Mouse (Mus musculus) lung, adult 2 months (tissue): Measurements from ENCODE around the gene Mblac1. TPM values are rescaled to one million over a fixed set of nuclear protein-coding genes. Genes with fewer than 3 reads are reported as not detected.

ENCODE experiments used
- DNase-seq: peaks from one replicate; pipeline ENCODE4 v3.0.0; 2022
- H3K4me1 ChIP-seq: fragments of 200-500 bp; 2 replicates; pipeline ENCODE4 v1.6.1; 2011; ENCODE audit warnings: low read length; ENCODE audit not compliant: control insufficient read depth, insufficient read depth
- H3K4me3 ChIP-seq: fragments of 200-500 bp; replicated peaks from 2 replicates; pipeline ENCODE3; 2011; ENCODE audit warnings: low read depth, mild to moderate bottlenecking, control low read depth, low read length; ENCODE audit errors: extremely low read depth
- CTCF ChIP-seq: fragments of 200-500 bp; IDR thresholded peaks from 2 replicates; pipeline ENCODE4 v1.5.1; 2011; ENCODE audit warnings: mild to moderate bottlenecking, low read length, control low read depth; ENCODE audit not compliant: insufficient read depth
- POLR2A ChIP-seq: fragments of 200-500 bp; IDR thresholded peaks from 2 replicates; pipeline ENCODE4 v1.6.1; 2011; ENCODE audit warnings: low read depth, mild to moderate bottlenecking, control low read depth, low read length, borderline replicate concordance; ENCODE audit errors: extremely low read depth
- WGBS: fragments of 180-500 bp; shearing (Covaris S2); methylation state at CpG from one replicate; pipeline ENCODE4 v1.1.7; 2018; 5-methylcytosine and 5-hydroxymethylcytosine counted together
- polyA plus RNA-seq: library from polyadenylated mRNA; depleted of rRNA; stranded (reverse); fragments of >200 nt; gene quantifications from 2 replicates; pipeline ENCODE4 v1.2.3, GENCODE M21; 2012

Gene Mblac1
- polyA plus RNA-seq, 1 experiment = 5.0 TPM

GRCm38 (mm10) chr5:138170936-138171561, 23.1 kb upstream of the Mblac1 start:
- H3K4me1 ChIP-seq = peaks cover 5% of the 10 kb centered on the region; the same call in 1 of the 2 replicates
- H3K4me3 ChIP-seq = peak overlapping the region; percentile 73
- TF ChIP-seq POLR2A = peak; percentile 67; the same call in 1 of the 2 replicates
- no peak for TF ChIP-seq CTCF
- DNase-seq = peak; percentile 96
- WGBS = under 1% methylated on average over 47 of the region's 47 CpGs

- Histone ChIP-seq H3K4me1 (peaks cover 5% of the 10 kb centered on the region; the same call in 1 of the 2 replicates), H3K4me3 (peak within 1 kb of the TSS; percentile 90)
- WGBS = under 1% methylated on average over 54 of the region's 54 CpGs
- TF ChIP-seq CTCF = no peak
- TF ChIP-seq POLR2A = peak; percentile 54; the same call in 1 of the 2 replicates
- DNase-seq = peak; percentile 99
Observed at GRCm38 (mm10) chr5:138171695-138172491, 22.2 kb upstream of the Mblac1 start, which contains the start of the genes Ap4m1 and Mcm7. Ap4m1 (plus strand) TSS chr5:138172002. Mcm7 (minus strand) TSS chr5:138172422.

GRCm38 (mm10) chr5:138173217-138173616, 20.9 kb upstream of the Mblac1 start:
- WGBS = 69% methylated on average over 3 of the region's 3 CpGs
- H3K4me3 ChIP-seq = no peak overlapping the region
- DNase-seq = no peak
- TF ChIP-seq POLR2A = no peak
- no peak for TF ChIP-seq CTCF
- H3K4me1 ChIP-seq = peaks cover 5% of the 10 kb centered on the region; the same call in 1 of the 2 replicates

GRCm38 (mm10) chr5:138186950-138187638, 7.0 kb upstream of the Mblac1 start, which contains the start of the genes Taf6 and Cnpy4:
Taf6 (minus strand) TSS chr5:138187451.
Cnpy4 (plus strand) TSS chr5:138187485.
- peak within 1 kb of the TSS; percentile 100 for H3K4me3 ChIP-seq
- TF ChIP-seq CTCF (no peak), POLR2A (peak; percentile 94)
- 0 out of 2 replicates have a peak, but pooled peaks cover 2% of the 10 kb centered on the region for H3K4me1 ChIP-seq
- peak; percentile 81 for DNase-seq
- under 1% methylated on average over 31 of the region's 31 CpGs for WGBS

- DNase-seq = peak; percentile 59
- Histone ChIP-seq H3K4me3 (peak overlapping the region; percentile 100), H3K4me1 (0 out of 2 replicates have a peak, but pooled peaks cover 2% of the 10 kb centered on the region)
- WGBS = under 1% methylated on average over 10 of the region's 10 CpGs
- TF ChIP-seq POLR2A (no peak), CTCF (no peak)
Observed at GRCm38 (mm10) chr5:138187661-138188306, 6.3 kb upstream of the Mblac1 start.

- H3K4me1 ChIP-seq = peaks cover 5% of the 10 kb centered on the region; the same call in 1 of the 2 replicates
- no peak for TF ChIP-seq CTCF
- 0 out of 2 replicates have a peak, but pooled peaks have one; percentile 16 for TF ChIP-seq POLR2A
- H3K4me3 ChIP-seq = peak overlapping the region; percentile 90
- WGBS = 1% methylated on average over 29 of the region's 29 CpGs
- DNase-seq = peak; percentile 35
Observed at GRCm38 (mm10) chr5:138194755-138195345, 736 bp downstream of the Mblac1 start.

- WGBS = 68% methylated on average over 7 of the region's 7 CpGs
- TF ChIP-seq CTCF (no peak), POLR2A (no peak)
- DNase-seq = no peak
- no peak overlapping the region for H3K4me3 ChIP-seq
- peaks cover 5% of the 10 kb centered on the region; the same call in 1 of the 2 replicates for H3K4me1 ChIP-seq
Observed at GRCm38 (mm10) chr5:138195463-138195862, 1.3 kb downstream of the Mblac1 start.

GRCm38 (mm10) chr5:138199576-138199975, 5.5 kb downstream of the Mblac1 start:
- 11% methylated on average over 1 of the region's 1 CpGs for WGBS
- Histone ChIP-seq H3K4me3 (no peak overlapping the region), H3K4me1 (peaks cover 5% of the 10 kb centered on the region; the same call in 1 of the 2 replicates)
- DNase-seq = no peak
- TF ChIP-seq POLR2A (no peak), CTCF (no peak)
